28 mouse cellular contexts compared by ENCODE assay signal in the genomic region with DNA sequence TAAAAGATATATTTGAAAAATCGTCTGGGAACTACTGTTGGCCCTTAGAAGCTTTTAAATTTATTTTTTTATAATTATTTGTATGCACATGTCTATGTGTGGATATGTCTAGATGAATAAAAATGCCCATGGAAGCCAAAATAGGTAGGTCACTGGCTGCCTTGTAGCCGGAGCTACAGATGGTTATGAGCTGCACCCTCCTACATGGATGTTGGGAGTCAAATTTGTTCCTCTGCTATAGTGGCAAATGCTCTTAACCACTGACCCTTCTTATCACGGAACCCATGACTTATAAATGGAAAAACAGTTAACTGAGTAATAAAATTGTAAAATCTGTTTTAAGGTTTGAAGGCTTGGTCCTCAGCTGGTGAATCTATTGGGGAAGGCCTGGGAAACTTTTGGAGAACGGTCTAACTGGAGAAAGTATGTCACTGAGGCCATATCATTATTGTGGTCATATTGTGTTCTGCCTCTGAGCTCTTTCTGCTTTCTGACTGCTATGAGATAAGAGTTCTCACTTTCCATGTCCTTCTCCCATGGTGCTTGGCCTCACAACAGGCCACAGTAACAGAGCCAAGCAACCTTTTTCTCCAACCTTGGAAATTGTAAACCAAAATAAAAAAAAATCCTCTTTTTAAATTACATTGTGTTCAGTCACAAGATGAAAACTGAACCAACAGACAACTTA. TPM values are rescaled to one million over a fixed set of nuclear protein-coding genes. Genes with fewer than 3 reads are reported as not detected.
"Had no signal": no experiment of that assay in that cellular context is flagged by ENCODE, and none has a peak within 500 bp of the region (broad histone marks: within the 10 kb centered on the region; RNA-seq: fewer than 3 reads in every experiment).

No protein-coding gene starts in this region.

- H3K9ac ChIP-seq: limb, embryonic 12.5 days; limb, embryonic 15.5 days; lung, embryonic 15.5 days; midbrain, embryonic 12.5 days; midbrain, embryonic 15.5 days; neural tube, embryonic 12.5 days; neural tube, embryonic 15.5 days had no signal

- H3K9me3 ChIP-seq: limb, embryonic 12.5 days; limb, embryonic 15.5 days; lung, embryonic 15.5 days; midbrain, embryonic 12.5 days; midbrain, embryonic 15.5 days; neural tube, embryonic 12.5 days; neural tube, embryonic 15.5 days had no signal

- H3K36me3 ChIP-seq: limb, embryonic 12.5 days; limb, embryonic 15.5 days; lung, embryonic 15.5 days; midbrain, embryonic 12.5 days; midbrain, embryonic 15.5 days; neural tube, embryonic 12.5 days; neural tube, embryonic 15.5 days had no signal

- DNase-seq: kidney, adult 11 months; kidney, adult 8-10 months; kidney, postnatal 14 days; kidney, postnatal 4 days; left cerebral cortex, postnatal 4 days; lung, adult 18-20 months; lung, postnatal 10 days; lung, postnatal 36 days; right cerebral cortex, adult 18-20 months; right cerebral cortex, postnatal 14 days; right cerebral cortex, postnatal 4 days; thymus, adult 2 months; thymus, postnatal 14 days; thymus, postnatal 4 days had no signal

- H3K4me3 ChIP-seq: limb, embryonic 12.5 days; limb, embryonic 15.5 days; lung, embryonic 15.5 days; midbrain, embryonic 12.5 days; midbrain, embryonic 15.5 days; neural tube, embryonic 12.5 days; neural tube, embryonic 15.5 days had no signal

- H3K4me1 ChIP-seq: limb, embryonic 12.5 days; limb, embryonic 15.5 days; lung, embryonic 15.5 days; midbrain, embryonic 12.5 days; midbrain, embryonic 15.5 days; neural tube, embryonic 12.5 days; neural tube, embryonic 15.5 days had no signal

- ATAC-seq: midbrain, embryonic 15.5 days had no signal

- H3K4me2 ChIP-seq: limb, embryonic 12.5 days; limb, embryonic 15.5 days; lung, embryonic 15.5 days; midbrain, embryonic 12.5 days; midbrain, embryonic 15.5 days; neural tube, embryonic 12.5 days; neural tube, embryonic 15.5 days had no signal

- H3K27ac ChIP-seq: limb, embryonic 12.5 days; limb, embryonic 15.5 days; lung, embryonic 15.5 days; midbrain, embryonic 12.5 days; midbrain, embryonic 15.5 days; neural tube, embryonic 12.5 days; neural tube, embryonic 15.5 days; stomach, postnatal 0 days had no signal

- H3K27me3 ChIP-seq: limb, embryonic 12.5 days; limb, embryonic 15.5 days; lung, embryonic 15.5 days; midbrain, embryonic 12.5 days; midbrain, embryonic 15.5 days; neural tube, embryonic 12.5 days; neural tube, embryonic 15.5 days had no signal

RNA-seq across cellular contexts. Expression of a gene that starts 7.6 kb away (rescaled TPM):
- total RNA-seq: layer of hippocampus, adult 18-20 months had no signal

RNA-seq across cellular contexts. Expression of a gene that starts 26.2 kb away (rescaled TPM):
- total RNA-seq: layer of hippocampus, adult 18-20 months; layer of hippocampus, postnatal 14 days; left cerebral cortex, adult 8-10 months; left cerebral cortex, postnatal 14 days; left cerebral cortex, postnatal 4 days had no signal
- polyA plus RNA-seq: kidney, embryonic 16.5 days; limb, embryonic 12.5 days; limb, embryonic 15.5 days; lung, embryonic 15.5 days; midbrain, embryonic 12.5 days; midbrain, embryonic 15.5 days; neural tube, embryonic 12.5 days; neural tube, embryonic 15.5 days; stomach, embryonic 14.5 days; stomach, postnatal 0 days had no signal
